Mouse (Mus musculus): ENCODE measurements around the gene Acsl3.

- TF ChIP-seq POLR2AphosphoS5 (IDR thresholded peaks at IDR 0.05; ENCODE audit: insufficient replicate concordance, low read depth, low read length) (no peak), CTCF (IDR thresholded peaks at IDR 0.05; ENCODE audit: low read depth, low read length) (no peak), TAL1 (conservative IDR thresholded peaks at IDR 0.05; ENCODE audit: low read depth, low read length) (no peak)
Observed at GRCm38 (mm10) chr1:78702282-78702963, 44.8 kb downstream of the Acsl3 start.

Data from G1E (cell line).